Mouse (Mus musculus): ENCODE results near the gene Ptprn2. TPM values are rescaled to one million over a fixed set of nuclear protein-coding genes. Genes with fewer than 3 reads are reported as not detected.

Ptprn2 gene
- total RNA-seq, 1 experiment from 2014 or later: not detected

GRCm38 (mm10) chr12:116919691-116920526 is 434.4 kb downstream of the Ptprn2 start:
- no peak for ATAC-seq (replicated peaks; ENCODE audit: insufficient number of reproducible peaks, low FRiP score, low TSS enrichment, poor library complexity, severe bottlenecking)

GRCm38 (mm10) chr12:116927115-116927514 is 441.6 kb downstream of the Ptprn2 start:
- no peak for ATAC-seq (replicated peaks; ENCODE audit: insufficient number of reproducible peaks, low FRiP score, low TSS enrichment, poor library complexity, severe bottlenecking)

GRCm38 (mm10) chr12:116927516-116927915 is 442.0 kb downstream of the Ptprn2 start:
- no peak for ATAC-seq (replicated peaks; ENCODE audit: insufficient number of reproducible peaks, low FRiP score, low TSS enrichment, poor library complexity, severe bottlenecking)

- ATAC-seq (replicated peaks; ENCODE audit: insufficient number of reproducible peaks, low FRiP score, low TSS enrichment, poor library complexity, severe bottlenecking): no peak
These were observed 452.8 kb downstream of the Ptprn2 start for GRCm38 (mm10) chr12:116938158-116938854.

- no peak for ATAC-seq (replicated peaks; ENCODE audit: insufficient number of reproducible peaks, low FRiP score, low TSS enrichment, poor library complexity, severe bottlenecking)
These were observed 458.4 kb downstream of the Ptprn2 start for GRCm38 (mm10) chr12:116943883-116944282.

- no peak for ATAC-seq (replicated peaks; ENCODE audit: insufficient number of reproducible peaks, low FRiP score, low TSS enrichment, poor library complexity, severe bottlenecking)
These were observed 462.8 kb downstream of the Ptprn2 start for GRCm38 (mm10) chr12:116948151-116948928.

- ATAC-seq (replicated peaks; ENCODE audit: insufficient number of reproducible peaks, low FRiP score, low TSS enrichment, poor library complexity, severe bottlenecking): no peak
These were observed 464.2 kb downstream of the Ptprn2 start for GRCm38 (mm10) chr12:116949726-116950125.

GRCm38 (mm10) chr12:116952452-116953205 is 467.1 kb downstream of the Ptprn2 start:
- no peak for ATAC-seq (replicated peaks; ENCODE audit: insufficient number of reproducible peaks, low FRiP score, low TSS enrichment, poor library complexity, severe bottlenecking)

- ATAC-seq (replicated peaks; ENCODE audit: insufficient number of reproducible peaks, low FRiP score, low TSS enrichment, poor library complexity, severe bottlenecking): no peak
These were observed 473.6 kb downstream of the Ptprn2 start for GRCm38 (mm10) chr12:116959164-116959563.

GRCm38 (mm10) chr12:116963906-116964305 is 478.4 kb downstream of the Ptprn2 start:
- no peak for ATAC-seq (replicated peaks; ENCODE audit: insufficient number of reproducible peaks, low FRiP score, low TSS enrichment, poor library complexity, severe bottlenecking)

GRCm38 (mm10) chr12:116968215-116968939 is 482.9 kb downstream of the Ptprn2 start:
- ATAC-seq (replicated peaks; ENCODE audit: insufficient number of reproducible peaks, low FRiP score, low TSS enrichment, poor library complexity, severe bottlenecking): no peak

- ATAC-seq (replicated peaks; ENCODE audit: insufficient number of reproducible peaks, low FRiP score, low TSS enrichment, poor library complexity, severe bottlenecking): no peak
These were observed 490.0 kb downstream of the Ptprn2 start for GRCm38 (mm10) chr12:116975547-116975946.

- ATAC-seq (replicated peaks; ENCODE audit: insufficient number of reproducible peaks, low FRiP score, low TSS enrichment, poor library complexity, severe bottlenecking): no peak
These were observed 491.5 kb downstream of the Ptprn2 start for GRCm38 (mm10) chr12:116976981-116977380.

- ATAC-seq (replicated peaks; ENCODE audit: insufficient number of reproducible peaks, low FRiP score, low TSS enrichment, poor library complexity, severe bottlenecking): no peak
These were observed 492.7 kb downstream of the Ptprn2 start for GRCm38 (mm10) chr12:116978201-116978600.

GRCm38 (mm10) chr12:116981315-116981714 is 495.8 kb downstream of the Ptprn2 start:
- ATAC-seq (replicated peaks; ENCODE audit: insufficient number of reproducible peaks, low FRiP score, low TSS enrichment, poor library complexity, severe bottlenecking): no peak

GRCm38 (mm10) chr12:116989144-116989543 is 503.6 kb downstream of the Ptprn2 start:
- ATAC-seq (replicated peaks; ENCODE audit: insufficient number of reproducible peaks, low FRiP score, low TSS enrichment, poor library complexity, severe bottlenecking): no peak

GRCm38 (mm10) chr12:117001546-117002148 is 516.1 kb downstream of the Ptprn2 start:
- ATAC-seq (replicated peaks; ENCODE audit: insufficient number of reproducible peaks, low FRiP score, low TSS enrichment, poor library complexity, severe bottlenecking): no peak
